Mouse (Mus musculus) cortical plate, adult 2 months (tissue): ENCODE measurements around the gene Siah3.

Source experiments
- CTCF ChIP-seq: fragments of 200-500 bp; IDR thresholded peaks from 2 replicates; pipeline ENCODE4 v1.5.1; 2011; ENCODE audit warnings: mild to moderate bottlenecking, control low read depth, low read length; ENCODE audit not compliant: insufficient read depth; ENCODE audit errors: extremely low read depth
- POLR2A ChIP-seq: fragments of 200-500 bp; IDR thresholded peaks from 2 replicates; pipeline ENCODE4 v1.6.1; 2011; ENCODE audit warnings: mild to moderate bottlenecking, low read length, control low read depth; ENCODE audit not compliant: insufficient read depth; ENCODE audit errors: extremely low read depth

- TF ChIP-seq POLR2A (no peak), CTCF (no peak)
These were observed 109.9 kb downstream of the Siah3 start for GRCm38 (mm10) chr14:75565534-75566140.
